Mouse (Mus musculus): ENCODE data around the gene 1700014D04Rik. TPM values are rescaled to one million over a fixed set of nuclear protein-coding genes. Genes with fewer than 3 reads are reported as not detected.
A peak's percentile ranks its signal among the peaks of the same experiment; 100 is the strongest.
"Not testable (repeated sequence)": the region's sequence is repeated elsewhere in the genome, so short reads cannot be mapped to it uniquely, and the experiment has no call there.

The 1700014D04Rik gene
- 0.17 and 0.28 TPM in 2 replicates for polyA plus RNA-seq (2012; rRNA removed)

DNA sequence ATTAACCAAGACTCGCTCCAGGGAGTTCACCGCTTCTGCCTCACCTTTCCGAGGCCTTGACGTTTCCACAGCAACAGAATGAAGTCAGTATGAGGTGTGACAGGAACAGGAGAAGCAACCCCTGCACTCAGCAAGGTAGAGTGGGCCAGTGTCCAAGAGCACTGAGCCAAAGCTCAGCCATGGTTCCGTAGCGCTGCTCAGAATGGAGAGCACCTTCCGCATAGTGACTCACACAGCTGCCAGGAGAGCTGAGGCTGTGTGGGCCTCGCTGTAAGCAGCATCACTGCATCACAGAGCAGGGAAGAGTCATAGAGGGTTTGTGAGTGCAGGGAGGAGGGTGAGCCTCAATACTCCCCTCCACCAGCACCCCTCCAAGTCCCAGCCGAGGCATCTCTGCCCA is at the start of gene 1700014D04Rik:
TSS of gene 1700014D04Rik (minus strand) at position 42 of the 400 bp plus-strand sequence.
- Histone ChIP-seq H3K27ac (ENCODE audit: insufficient read depth, low read length) (no peak within 1 kb of the TSS), H3K27me3 (ENCODE audit: control insufficient read depth, insufficient read depth, low read length) (no peaks in the 10 kb centered on the region), H3K4me3 (replicated peaks; ENCODE audit: insufficient read depth, low read depth, low read length) (no peak within 1 kb of the TSS), H3K4me1 (ENCODE audit: control insufficient read depth, insufficient read depth, low read length) (peaks cover 8% of the 10 kb centered on the region)
- TF ChIP-seq POLR2A (IDR thresholded peaks at IDR 0.05; ENCODE audit: borderline replicate concordance, insufficient read depth, low read length) (no peak), CTCF (IDR thresholded peaks at IDR 0.05; ENCODE audit: borderline replicate concordance, insufficient read depth, low read depth, low read length) (no peak)
- DNase-seq: no peak
- WGBS: 35% methylated on average over 9 of the region's 9 CpGs

DNA sequence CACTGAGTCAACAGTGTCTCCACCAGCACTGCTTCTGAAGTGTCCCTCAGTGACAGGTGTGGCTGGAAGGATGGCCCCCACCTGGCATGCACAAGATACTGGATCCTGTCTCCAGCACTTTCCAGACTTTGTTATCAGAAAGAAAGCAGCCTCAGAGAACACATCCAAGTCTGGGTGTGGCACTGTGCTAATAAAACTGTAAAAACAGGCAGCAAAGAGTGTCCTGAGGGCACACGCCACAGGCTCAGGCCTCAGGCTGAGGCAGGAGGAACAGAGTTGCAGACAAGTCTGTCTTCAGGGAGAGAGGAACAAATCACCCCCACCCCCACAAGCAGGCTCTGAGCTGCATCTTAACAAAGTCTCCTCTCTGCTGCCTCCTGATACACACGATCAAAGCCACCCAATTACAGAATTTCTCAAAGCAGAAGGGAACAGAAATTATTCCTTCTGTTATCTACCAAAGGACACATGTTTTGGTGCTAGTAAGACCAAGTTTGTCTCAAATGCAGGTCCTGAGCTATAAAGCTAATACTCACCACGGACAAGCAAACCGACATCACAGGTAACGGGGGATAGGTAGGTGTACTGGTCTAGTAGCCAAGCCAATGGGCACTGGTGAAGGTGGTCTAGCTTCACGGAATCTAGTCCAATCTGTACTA is 49.4 kb upstream of the 1700014D04Rik start:
- DNase-seq: no peak
- Histone ChIP-seq H3K4me3 (replicated peaks; ENCODE audit: insufficient read depth, low read depth, low read length) (no peak overlapping the region), H3K4me1 (ENCODE audit: control insufficient read depth, insufficient read depth, low read length) (peaks cover 12% of the 10 kb centered on the region), H3K27ac (ENCODE audit: insufficient read depth, low read length) (no peak overlapping the region), H3K27me3 (ENCODE audit: control insufficient read depth, insufficient read depth, low read length) (no peaks in the 10 kb centered on the region)
- 96% methylated on average over 6 of the region's 6 CpGs for whole genome bisulfite sequencing
- TF ChIP-seq CTCF (IDR thresholded peaks at IDR 0.05; ENCODE audit: borderline replicate concordance, insufficient read depth, low read depth, low read length): no peak

DNA sequence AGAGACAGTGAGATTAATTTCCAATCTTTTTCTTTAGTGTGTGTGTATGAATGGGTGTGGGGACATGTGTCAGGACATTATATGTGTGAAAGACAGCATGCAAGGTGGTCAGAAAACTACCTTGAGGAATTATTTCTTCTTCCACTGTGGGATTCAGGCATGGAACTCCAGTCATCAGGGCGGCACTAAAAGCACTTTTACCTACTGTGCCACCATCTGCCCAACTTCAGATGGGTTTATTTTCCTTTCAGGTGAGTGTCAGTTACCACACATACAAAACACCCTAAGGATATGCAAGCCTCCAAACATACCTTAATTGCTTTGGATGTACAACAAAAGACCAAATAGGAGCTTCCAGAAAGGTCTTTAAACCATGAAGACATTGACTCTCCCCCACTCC is 48.2 kb upstream of the 1700014D04Rik start:
- peak; percentile 23 to 59 for DNase-seq
- TF ChIP-seq CTCF (IDR thresholded peaks at IDR 0.05; ENCODE audit: borderline replicate concordance, insufficient read depth, low read depth, low read length) (no peak), POLR2A (IDR thresholded peaks at IDR 0.05; ENCODE audit: borderline replicate concordance, insufficient read depth, low read length) (no peak)
- H3K4me3 ChIP-seq (replicated peaks; ENCODE audit: insufficient read depth, low read depth, low read length): no peak overlapping the region
- H3K4me1 ChIP-seq (ENCODE audit: control insufficient read depth, insufficient read depth, low read length): peaks cover 9% of the 10 kb centered on the region
- H3K27me3 ChIP-seq (ENCODE audit: control insufficient read depth, insufficient read depth, low read length): no peaks in the 10 kb centered on the region
- 0 out of 2 replicates have a peak overlapping the region, but pooled peaks have one; percentile 69 for H3K27ac ChIP-seq (ENCODE audit: insufficient read depth, low read length)
- 16% methylated on average over 1 of the region's 1 CpGs for WGBS

DNA sequence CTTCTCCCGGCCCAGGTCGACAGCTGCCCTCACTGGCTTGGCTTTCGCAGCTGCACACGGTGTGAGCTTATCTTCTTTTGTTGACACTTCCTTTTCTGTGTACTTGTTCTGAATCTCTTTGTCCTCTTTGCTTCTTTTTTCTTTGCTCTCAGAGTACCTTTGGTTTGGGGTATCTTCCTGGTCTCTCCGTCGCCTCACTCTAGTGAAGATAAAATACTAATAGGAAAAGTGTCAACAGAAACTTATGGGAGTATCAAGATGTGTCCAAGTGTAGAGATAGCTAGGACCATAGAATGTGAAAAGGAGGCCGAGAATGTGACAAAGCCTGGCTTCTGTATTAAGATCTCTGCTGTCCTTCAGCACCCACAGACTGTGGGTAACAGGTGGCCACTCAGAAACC is 35.6 kb upstream of the 1700014D04Rik start, which contains the start of gene Gm49354:
TSS of gene Gm49354 (minus strand) at position 101 of the 400 bp plus-strand sequence.
- no peak for DNase-seq
- H3K4me1 ChIP-seq (ENCODE audit: control insufficient read depth, insufficient read depth, low read length): no peaks in the 10 kb centered on the region
- no peak within 1 kb of the TSS for H3K4me3 ChIP-seq (replicated peaks; ENCODE audit: insufficient read depth, low read depth, low read length)
- no peak within 1 kb of the TSS for H3K27ac ChIP-seq (ENCODE audit: insufficient read depth, low read length)
- WGBS: 89% methylated on average over 7 of the region's 7 CpGs
- no peaks in the 10 kb centered on the region for H3K27me3 ChIP-seq (ENCODE audit: control insufficient read depth, insufficient read depth, low read length)
- TF ChIP-seq POLR2A (IDR thresholded peaks at IDR 0.05; ENCODE audit: borderline replicate concordance, insufficient read depth, low read length): no peak
- TF ChIP-seq CTCF (IDR thresholded peaks at IDR 0.05; ENCODE audit: borderline replicate concordance, insufficient read depth, low read depth, low read length): no peak

DNA sequence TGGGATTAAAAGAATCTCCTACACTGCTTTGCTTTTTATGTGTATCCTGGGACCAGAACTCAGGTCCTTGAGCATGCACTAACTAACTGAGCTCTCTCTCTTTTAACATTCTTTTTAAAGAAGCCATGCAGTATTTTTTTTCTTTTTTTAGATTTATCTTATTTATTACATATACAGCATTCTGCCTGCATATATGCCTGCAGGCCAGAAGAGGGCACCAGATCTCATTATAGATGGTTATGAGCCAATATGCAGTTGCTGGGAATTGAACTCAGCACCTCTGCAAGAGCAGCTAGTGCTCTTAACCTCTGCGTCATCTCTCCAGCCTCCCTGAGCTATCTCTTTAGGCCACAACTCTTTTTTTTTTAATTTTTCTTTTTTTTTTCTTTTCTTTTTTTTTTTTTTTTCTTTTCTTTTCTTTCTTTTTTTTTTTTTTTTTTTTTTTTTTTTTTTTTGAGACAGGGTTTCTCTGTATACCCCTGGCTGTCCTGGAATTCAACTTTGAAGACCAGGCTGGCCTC is 33.3 kb upstream of the 1700014D04Rik start:
- WGBS: 98% methylated on average over 1 of the region's 1 CpGs
- DNase-seq; H3K27me3 ChIP-seq (ENCODE audit: control insufficient read depth, insufficient read depth, low read length); H3K4me1 ChIP-seq (ENCODE audit: control insufficient read depth, insufficient read depth, low read length); H3K27ac ChIP-seq (ENCODE audit: insufficient read depth, low read length); H3K4me3 ChIP-seq (replicated peaks; ENCODE audit: insufficient read depth, low read depth, low read length): not testable (repeated sequence)

DNA sequence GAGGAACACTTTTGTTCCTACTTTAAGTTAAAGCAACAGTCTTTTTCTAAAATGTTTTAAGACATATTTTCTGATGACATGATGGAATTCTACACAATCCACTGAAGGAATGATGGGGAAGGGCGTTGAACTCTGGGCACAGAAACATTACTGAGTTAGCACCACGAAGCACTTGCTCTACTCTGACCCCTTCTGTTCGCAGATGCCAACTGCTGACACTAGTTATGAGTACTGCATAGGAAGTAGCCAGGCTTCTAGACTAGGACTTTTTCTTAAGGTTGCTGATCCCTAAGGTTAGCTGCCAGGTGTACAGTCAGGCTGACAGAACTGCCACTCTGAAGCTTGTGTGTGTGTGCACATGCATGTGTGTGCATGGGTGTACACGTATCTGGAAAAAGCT is 32.7 kb upstream of the 1700014D04Rik start:
- H3K4me3 ChIP-seq (replicated peaks; ENCODE audit: insufficient read depth, low read depth, low read length): no peak overlapping the region
- DNase-seq: no peak
- WGBS: 80% methylated on average over 4 of the region's 4 CpGs
- H3K4me1 ChIP-seq (ENCODE audit: control insufficient read depth, insufficient read depth, low read length): no peaks in the 10 kb centered on the region
- TF ChIP-seq POLR2A (IDR thresholded peaks at IDR 0.05; ENCODE audit: borderline replicate concordance, insufficient read depth, low read length) (no peak), CTCF (IDR thresholded peaks at IDR 0.05; ENCODE audit: borderline replicate concordance, insufficient read depth, low read depth, low read length) (no peak)
- no peaks in the 10 kb centered on the region for H3K27me3 ChIP-seq (ENCODE audit: control insufficient read depth, insufficient read depth, low read length)
- H3K27ac ChIP-seq (ENCODE audit: insufficient read depth, low read length): no peak overlapping the region

DNA sequence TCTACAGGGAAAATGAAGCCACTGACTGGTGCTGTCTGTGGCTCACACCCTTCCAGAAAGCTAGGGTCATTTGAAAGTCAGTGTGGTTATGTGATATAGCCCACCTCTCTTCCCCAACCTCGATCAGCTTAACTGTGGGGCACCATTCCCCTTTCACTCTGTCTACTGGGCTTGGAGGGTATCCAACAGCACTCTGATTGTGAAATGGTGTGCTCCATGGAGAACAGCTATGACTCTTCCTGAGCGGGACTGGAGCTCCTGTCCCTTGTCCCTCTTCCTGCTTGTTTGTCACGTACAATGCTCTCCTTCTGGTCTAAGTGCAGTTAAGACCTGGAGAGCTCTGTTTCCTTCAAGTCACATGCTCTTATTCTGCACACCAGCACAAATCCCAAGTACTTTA is 28.6 kb upstream of the 1700014D04Rik start:
- H3K27ac ChIP-seq (ENCODE audit: insufficient read depth, low read length): no peak overlapping the region
- H3K4me1 ChIP-seq (ENCODE audit: control insufficient read depth, insufficient read depth, low read length): peaks cover 5% of the 10 kb centered on the region
- H3K27me3 ChIP-seq (ENCODE audit: control insufficient read depth, insufficient read depth, low read length): no peaks in the 10 kb centered on the region
- no peak overlapping the region for H3K4me3 ChIP-seq (replicated peaks; ENCODE audit: insufficient read depth, low read depth, low read length)
- 82% methylated on average over 3 of the region's 3 CpGs for WGBS
- TF ChIP-seq POLR2A (IDR thresholded peaks at IDR 0.05; ENCODE audit: borderline replicate concordance, insufficient read depth, low read length) (no peak), CTCF (IDR thresholded peaks at IDR 0.05; ENCODE audit: borderline replicate concordance, insufficient read depth, low read depth, low read length) (no peak)
- DNase-seq: no peak

DNA sequence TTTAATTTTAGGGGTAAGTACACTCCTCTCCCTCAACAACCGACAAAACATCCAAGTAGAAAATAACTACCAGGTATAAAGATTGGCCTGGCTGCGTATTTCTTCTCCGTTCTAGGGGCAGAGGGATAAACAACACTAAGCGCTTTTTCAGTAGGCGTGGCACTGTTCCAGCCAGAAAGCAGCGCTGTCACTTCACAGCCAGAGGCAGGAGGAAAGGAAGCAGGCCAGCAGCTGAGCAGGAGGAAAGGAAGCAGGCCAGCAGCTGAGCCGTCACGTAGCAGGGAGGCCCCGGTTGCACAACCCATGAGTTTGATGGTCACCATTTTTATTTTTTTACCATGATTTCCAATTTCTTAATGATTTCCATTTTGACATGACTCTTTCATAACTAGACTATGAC is 24.7 kb upstream of the 1700014D04Rik start:
- WGBS: 9% methylated on average over 9 of the region's 9 CpGs
- H3K27me3 ChIP-seq (ENCODE audit: control insufficient read depth, insufficient read depth, low read length): no peaks in the 10 kb centered on the region
- TF ChIP-seq POLR2A (IDR thresholded peaks at IDR 0.05; ENCODE audit: borderline replicate concordance, insufficient read depth, low read length) (no peak), CTCF (IDR thresholded peaks at IDR 0.05; ENCODE audit: borderline replicate concordance, insufficient read depth, low read depth, low read length) (no peak)
- H3K4me3 ChIP-seq (replicated peaks; ENCODE audit: insufficient read depth, low read depth, low read length): peak overlapping the region; percentile 14
- H3K4me1 ChIP-seq (ENCODE audit: control insufficient read depth, insufficient read depth, low read length): peaks cover 8% of the 10 kb centered on the region
- DNase-seq: peak; percentile 45 to 53
- H3K27ac ChIP-seq (ENCODE audit: insufficient read depth, low read length): peak overlapping the region; percentile 62; the same call in 1 of the 2 replicates

Data from cerebellum, adult 2 months (tissue).